8 mouse cellular contexts compared by ENCODE assay signal in genomic region chr2:34870520-34871474, GRCm38 (mm10). TPM values are rescaled to one million over a fixed set of nuclear protein-coding genes. Genes with fewer than 3 reads are reported as not detected.
DNase-seq lines count a peak whose midpoint lies in the region; ATAC-seq and TF ChIP-seq lines count a peak whose summit lies in the region.

No protein-coding gene starts in this region.

- H3K27ac ChIP-seq in hindbrain, embryonic 10.5 days = peak overlapping the region; percentile 95
- peak overlapping the region; percentile 96 for H3K27ac ChIP-seq in lung, postnatal 0 days (ENCODE audit: low read length)

- H3K27me3 ChIP-seq in hindbrain, embryonic 10.5 days (ENCODE audit: insufficient read depth, poor library complexity, severe bottlenecking) = peaks cover 26% of the 10 kb centered on the region
- H3K27me3 ChIP-seq in lung, postnatal 0 days (replicated peaks; ENCODE audit: insufficient read depth, low read length) = no peaks in the 10 kb centered on the region

- peaks cover 16% of the 10 kb centered on the region for H3K36me3 ChIP-seq in hindbrain, embryonic 10.5 days
- peaks cover under 1% of the 10 kb centered on the region; the same call in 1 of the 2 replicates for H3K36me3 ChIP-seq in lung, postnatal 0 days (ENCODE audit: insufficient read depth, low read length)

- peak; percentile 100 for DNase-seq in MN1 (ENCODE audit: low spot score)
- peak; percentile 95 for DNase-seq in cerebellum, adult 9-10 months
- peak; percentile 99 for DNase-seq in hindbrain, embryonic 10.5 days (ENCODE audit: low spot score)
- DNase-seq in layer of hippocampus, adult 9-11 months = peak; percentile 96
- DNase-seq in lung, postnatal 0 days (ENCODE audit: low spot score) = peak; percentile 100
- peak; percentile 81 for DNase-seq in ovary, postnatal 14 days (ENCODE audit: low spot score)
- DNase-seq in thymus, postnatal 14 days = peak; percentile 96

- peak overlapping the region; percentile 76 for H3K9ac ChIP-seq in lung, postnatal 0 days (replicated peaks; ENCODE audit: low read depth)

- under 1% methylated on average over 67 of the region's 67 CpGs for WGBS in hindbrain, embryonic 10.5 days
- under 1% methylated on average over 67 of the region's 67 CpGs for WGBS in lung, postnatal 0 days

- TF ChIP-seq CTCF in lung, postnatal 0 days (IDR thresholded peaks at IDR 0.05) = no peak

- H3K9me3 ChIP-seq in hindbrain, embryonic 10.5 days = no peaks in the 10 kb centered on the region
- H3K9me3 ChIP-seq in lung, postnatal 0 days (ENCODE audit: low read length) = no peaks in the 10 kb centered on the region

- H3K4me3 ChIP-seq in hindbrain, embryonic 10.5 days = peak overlapping the region; percentile 90
- H3K4me3 ChIP-seq in lung, postnatal 0 days (ENCODE audit: low read depth, low read length) = peak overlapping the region; percentile 90

- TF ChIP-seq EP300 in lung, postnatal 0 days (IDR thresholded peaks at IDR 0.05) = peak; percentile 99

- H3K4me1 ChIP-seq in hindbrain, embryonic 10.5 days (replicated peaks) = peaks cover 28% of the 10 kb centered on the region
- H3K4me1 ChIP-seq in lung, postnatal 0 days (ENCODE audit: insufficient read depth, low read depth, low read length) = peaks cover 6% of the 10 kb centered on the region; the same call in 1 of the 2 replicates

- peak; percentile 97 for ATAC-seq in frontal cortex, adult (ENCODE audit: low TSS enrichment)
- ATAC-seq in lung, postnatal 0 days = peak; percentile 97

- peak overlapping the region; percentile 79 for H3K4me2 ChIP-seq in lung, postnatal 0 days (replicated peaks; ENCODE audit: low read depth, low read length)

RNA-seq across cellular contexts. Expression of gene Cutal, which starts 3.4 kb away (rescaled TPM):
- polyA plus RNA-seq in hindbrain, embryonic 10.5 days (2016; fragmentation: Nextera tagmentation; extraction: Ambion mirVana) = 0.16 TPM in 1 of 2 replicates, not detected in the other
- 5.4 and 7.2 TPM in 2 replicates for polyA plus RNA-seq in lung, postnatal 0 days (2015; fragmentation: Nextera tagmentation; extraction: Ambion mirVana)

RNA-seq across cellular contexts. Expression of gene Psmd5, which starts 4.0 kb away (rescaled TPM):
- 114 and 136 TPM in 2 replicates for polyA plus RNA-seq in hindbrain, embryonic 10.5 days (2016; fragmentation: Nextera tagmentation; extraction: Ambion mirVana)
- 61.2 and 64.7 TPM in 2 replicates for polyA plus RNA-seq in lung, postnatal 0 days (2015; fragmentation: Nextera tagmentation; extraction: Ambion mirVana)

RNA-seq across cellular contexts. Expression of gene Gm34653, which starts 38.0 kb away (rescaled TPM):
- not detected in 2 replicates for polyA plus RNA-seq in hindbrain, embryonic 10.5 days (2016; fragmentation: Nextera tagmentation; extraction: Ambion mirVana)
- not detected in 2 replicates for polyA plus RNA-seq in lung, postnatal 0 days (2015; fragmentation: Nextera tagmentation; extraction: Ambion mirVana)

RNA-seq across cellular contexts. Expression of gene Phf19, which starts 43.0 kb away (rescaled TPM):
- 1.9 and 2.1 TPM in 2 replicates for polyA plus RNA-seq in hindbrain, embryonic 10.5 days (2016; fragmentation: Nextera tagmentation; extraction: Ambion mirVana)
- 1.3 and 1.6 TPM in 2 replicates for polyA plus RNA-seq in lung, postnatal 0 days (2015; fragmentation: Nextera tagmentation; extraction: Ambion mirVana)

RNA-seq across cellular contexts. Expression of gene Fbxw2, which starts 44.7 kb away (rescaled TPM):
- 65.6 and 73.6 TPM in 2 replicates for polyA plus RNA-seq in hindbrain, embryonic 10.5 days (2016; fragmentation: Nextera tagmentation; extraction: Ambion mirVana)
- polyA plus RNA-seq in lung, postnatal 0 days (2015; fragmentation: Nextera tagmentation; extraction: Ambion mirVana) = 86.6 and 87.3 TPM in 2 replicates

Comparison
In these comparisons a context has a peak if more than half of its experiments do, and no peak if none do; other contexts are left out.
1. Peak in every context shown above with its lines: DNase-seq, ATAC-seq, H3K4me3 ChIP-seq and H3K27ac ChIP-seq.